Mouse (Mus musculus) T-helper 17 cell (primary cell): ENCODE measurements around the gene Rpl10-ps3.

Experiments used
- in situ Hi-C, 2 experiments: fragments of 300-600 bp; cut with MboI, MseI; formaldehyde crosslinking; loops; 1 replicate in 1 of 2; 2 replicates in 1 of 2; pipeline ENCODE4 v1.15.1; 2025; ENCODE audit warnings: high pct_unique_total_duplicates in 2 of 2

Rpl10-ps3 gene

DNA sequence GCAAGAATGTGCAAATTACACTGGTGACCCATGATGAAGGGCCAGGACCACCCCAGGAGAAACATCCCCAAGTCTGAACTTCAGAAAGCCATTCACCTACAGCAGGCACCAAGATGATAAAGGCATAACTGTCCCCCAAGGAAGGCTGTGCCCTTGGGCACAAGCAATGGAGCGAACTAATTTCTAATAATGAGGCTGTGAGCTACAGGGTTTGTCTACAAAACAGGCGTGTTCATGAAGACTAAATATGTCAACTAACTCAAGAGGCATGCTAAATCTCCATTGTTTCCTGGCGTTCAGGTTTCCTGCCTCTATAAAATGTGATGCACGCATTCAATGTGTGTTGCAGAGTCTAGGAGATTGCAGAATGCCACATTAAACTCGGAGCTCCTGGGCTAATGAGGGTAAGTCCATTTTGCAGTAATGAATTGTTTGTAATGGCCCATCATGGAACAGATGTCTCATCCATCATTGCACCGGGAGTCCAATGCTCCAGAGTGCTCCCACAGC lies 33.7 kb downstream of the Rpl10-ps3 start:
- in situ Hi-C loops = no loop called here

DNA sequence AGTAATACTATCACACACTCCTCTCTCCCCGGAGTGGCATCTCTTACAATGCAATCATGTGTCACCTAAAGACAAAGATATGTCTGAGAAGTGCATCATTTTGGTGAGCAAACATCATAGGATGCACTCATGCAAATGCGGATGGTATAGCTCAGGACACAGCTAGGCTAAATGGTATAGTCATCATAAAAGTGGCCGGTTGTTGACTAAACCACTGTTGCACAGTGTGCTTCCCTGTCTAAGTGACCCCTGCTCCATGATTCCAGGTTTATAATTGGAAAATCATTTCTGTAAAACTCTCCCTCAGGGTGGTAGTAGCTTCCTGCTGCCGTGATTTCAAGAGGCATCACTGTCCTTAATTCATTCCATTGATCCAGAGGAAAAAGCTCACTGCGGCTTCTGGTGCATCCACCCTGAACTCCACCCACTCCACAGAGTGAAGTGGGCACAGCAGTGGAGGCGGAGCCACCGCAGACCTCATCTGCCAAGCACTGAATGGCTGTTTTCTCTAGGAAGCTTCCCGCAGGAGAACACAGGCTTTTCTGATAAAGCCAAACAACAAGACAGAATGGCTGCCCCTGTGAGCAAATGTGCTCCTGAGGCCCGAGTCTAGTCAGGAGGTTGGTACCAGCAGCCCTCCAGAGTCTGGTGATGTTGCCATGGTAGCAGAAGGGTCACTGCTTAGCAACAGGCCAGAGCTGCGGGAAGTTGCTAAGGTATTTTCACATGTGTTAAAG lies 38.9 kb downstream of the Rpl10-ps3 start:
- in situ Hi-C loops = no loop called here

DNA sequence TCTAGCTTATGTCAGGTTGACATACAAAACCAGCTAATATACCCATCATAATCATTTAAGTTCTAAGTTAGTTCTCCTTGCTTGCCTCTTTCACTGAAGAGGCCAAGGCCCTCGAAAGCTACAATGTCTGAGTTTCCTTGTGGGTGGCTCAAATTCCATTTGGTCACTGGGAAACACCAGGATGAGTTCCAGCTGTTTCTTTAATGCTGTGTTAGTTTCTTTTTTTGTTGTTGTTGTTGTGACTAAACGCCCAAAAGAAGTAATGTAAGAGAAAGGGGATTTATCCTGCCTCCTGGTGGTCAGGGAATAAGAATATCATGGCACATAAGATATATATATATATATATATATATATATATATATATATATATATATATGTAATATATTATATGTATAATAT lies 39.7 kb downstream of the Rpl10-ps3 start:
- in situ Hi-C loops = no loop called here

DNA sequence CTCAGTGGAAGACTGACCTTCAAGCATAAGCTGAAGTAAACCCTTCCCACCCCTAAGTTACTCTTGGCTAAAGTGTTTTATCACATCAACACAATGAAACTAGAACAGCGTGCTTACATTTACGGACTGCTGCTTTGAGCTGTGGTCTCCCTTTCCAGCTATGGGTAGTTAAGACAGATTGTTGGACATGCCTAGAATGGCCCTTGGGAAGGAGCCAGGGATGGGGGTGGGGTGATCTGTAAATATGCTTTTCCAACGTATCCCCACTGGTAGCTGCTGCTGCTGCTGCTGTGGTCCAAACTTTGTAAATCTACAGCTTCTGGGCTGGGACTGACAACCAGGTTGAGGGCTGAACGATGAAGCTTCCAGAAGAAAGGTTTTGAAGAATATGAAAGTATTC lies 40.8 kb downstream of the Rpl10-ps3 start:
- in situ Hi-C loops = no loop called here

DNA sequence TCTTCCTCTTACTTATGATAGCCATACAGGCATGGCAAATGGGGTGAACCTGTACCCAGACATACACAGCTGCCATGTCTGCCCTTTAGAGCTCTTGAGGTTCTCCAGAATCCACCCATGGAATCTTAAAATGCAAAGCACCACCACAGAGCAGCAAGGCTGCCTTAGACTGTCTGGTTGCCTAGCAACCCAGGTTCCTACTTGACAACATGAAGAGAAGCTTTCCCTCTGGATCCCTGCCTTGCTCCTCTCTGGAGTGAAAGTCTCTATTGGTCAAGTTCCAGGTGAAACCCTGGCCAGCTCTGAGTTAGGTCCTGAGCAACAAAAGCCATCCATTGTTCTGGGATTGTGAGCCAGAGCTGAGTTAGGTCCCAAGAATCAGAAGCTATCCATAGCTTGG lies 43.0 kb downstream of the Rpl10-ps3 start:
- in situ Hi-C loops = no loop called here

DNA sequence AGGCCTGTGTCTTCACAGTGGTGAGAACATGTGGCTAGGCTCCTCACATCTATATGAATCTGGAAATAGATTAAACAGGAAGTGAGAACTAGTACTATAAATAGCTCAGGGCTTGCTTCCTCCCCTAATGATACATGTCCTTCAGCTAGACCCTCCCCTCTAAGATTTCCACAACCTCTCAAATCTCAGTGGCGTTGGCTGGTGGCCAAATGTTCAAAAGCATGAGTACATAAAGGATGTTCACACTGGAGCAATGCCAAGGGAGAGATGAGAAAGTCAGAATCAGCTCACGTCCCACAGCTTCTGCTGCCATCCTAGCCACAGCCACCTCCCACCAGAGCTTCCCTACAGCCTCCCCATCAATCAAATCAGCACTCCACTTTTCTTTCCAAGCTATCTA lies 46.4 kb downstream of the Rpl10-ps3 start:
- in situ Hi-C loops = no loop called here
